Mouse (Mus musculus): ENCODE results near the gene Rpl21.

GRCm38 (mm10) chr5:146867246-146867945, 34.7 kb downstream of the Rpl21 start:
- TF ChIP-seq POLR2A (IDR thresholded peaks at IDR 0.05; ENCODE audit: insufficient read length, low read depth) (peak; percentile 44), MAX (IDR thresholded peaks at IDR 0.05; ENCODE audit: low read depth) (no peak), CEBPB (IDR thresholded peaks at IDR 0.05; ENCODE audit: insufficient read depth, poor library complexity, severe bottlenecking) (no peak), USF1 (IDR thresholded peaks at IDR 0.05; ENCODE audit: low read depth) (no peak), TCF12 (IDR thresholded peaks at IDR 0.05; ENCODE audit: insufficient read depth, poor library complexity, severe bottlenecking) (no peak), MYOD1 (IDR thresholded peaks at IDR 0.05; ENCODE audit: control insufficient read depth in 1 of 3, insufficient read length in 2 of 3, low read depth in 2 of 3) (peak in 1 of 3 experiments; percentile 69), E2F4 (IDR thresholded peaks at IDR 0.05; ENCODE audit: insufficient read depth) (no peak), MYOG (IDR thresholded peaks at IDR 0.05; ENCODE audit: control insufficient read depth in 1 of 3, insufficient read depth in 1 of 3, insufficient read length in 2 of 3, low read depth in 2 of 3) (no peak), POLR2AphosphoS2 (IDR thresholded peaks at IDR 0.05; ENCODE audit: insufficient read length, low read depth) (no peak), SRF (IDR thresholded peaks at IDR 0.05; ENCODE audit: control insufficient read depth, insufficient read length, low read depth) (no peak), REST (IDR thresholded peaks at IDR 0.05; ENCODE audit: insufficient read depth, insufficient read length) (no peak)
